Mouse (Mus musculus) embryo, embryonic 9.5 days (tissue): ENCODE measurements at regions not wholly inside any gene's neighbourhood (a gene's known extent, or its start where the extent isn't known, plus 50 kb on each side); places are given as distances from the start of the nearest gene placed in this dataset.

Experiments
- DNase-seq: peaks from one replicate; pipeline ENCODE4 v3.0.0-alpha.2; 2017; ENCODE audit errors: extremely low spot score

GRCm38 (mm10) chr1:81746013-81746412 lies 486.9 kb upstream of the Gm9747 start:
- no peak for DNase-seq

GRCm38 (mm10) chr1:81747025-81747424 lies 485.9 kb upstream of the Gm9747 start:
- DNase-seq, result no peak

GRCm38 (mm10) chr1:81754067-81754466 lies 478.8 kb upstream of the Gm9747 start:
- no peak for DNase-seq

- DNase-seq, result no peak
These were observed 477.6 kb upstream of the Gm9747 start for GRCm38 (mm10) chr1:81755281-81755680.

- no peak for DNase-seq
These were observed 477.2 kb upstream of the Gm9747 start for GRCm38 (mm10) chr1:81755694-81756093.

GRCm38 (mm10) chr1:81759919-81760318 lies 473.0 kb upstream of the Gm9747 start:
- no peak for DNase-seq

- DNase-seq, result no peak
These were observed 461.2 kb upstream of the Gm9747 start for GRCm38 (mm10) chr1:81771704-81772103.

- DNase-seq, result no peak
These were observed 452.3 kb upstream of the Gm9747 start for GRCm38 (mm10) chr1:81780583-81780982.

- DNase-seq, result no peak
These were observed 448.6 kb upstream of the Gm9747 start for GRCm38 (mm10) chr1:81784305-81784704.

- no peak for DNase-seq
These were observed 438.1 kb upstream of the Gm9747 start for GRCm38 (mm10) chr1:81794771-81795170.

- DNase-seq, result no peak
These were observed 437.5 kb upstream of the Gm9747 start for GRCm38 (mm10) chr1:81795399-81795798.

GRCm38 (mm10) chr1:81811591-81811990 lies 421.3 kb upstream of the Gm9747 start:
- DNase-seq, result no peak

GRCm38 (mm10) chr1:81818884-81819283 lies 414.0 kb upstream of the Gm9747 start:
- DNase-seq, result no peak

GRCm38 (mm10) chr1:81841966-81842365 lies 390.9 kb upstream of the Gm9747 start:
- no peak for DNase-seq

GRCm38 (mm10) chr1:81850462-81851144 lies 382.3 kb upstream of the Gm9747 start:
- no peak for DNase-seq

- DNase-seq, result no peak
These were observed 373.4 kb upstream of the Gm9747 start for GRCm38 (mm10) chr1:81859464-81859863.

- no peak for DNase-seq
These were observed 368.3 kb upstream of the Gm9747 start for GRCm38 (mm10) chr1:81864571-81864970.

- no peak for DNase-seq
These were observed 345.9 kb upstream of the Gm9747 start for GRCm38 (mm10) chr1:81886940-81887531.

- no peak for DNase-seq
These were observed 335.7 kb upstream of the Gm9747 start for GRCm38 (mm10) chr1:81897241-81897640.

GRCm38 (mm10) chr1:81900843-81901242 lies 332.1 kb upstream of the Gm9747 start:
- DNase-seq, result no peak

- DNase-seq, result no peak
These were observed 328.9 kb upstream of the Gm9747 start for GRCm38 (mm10) chr1:81904056-81904455.

- DNase-seq, result no peak
These were observed 320.3 kb upstream of the Gm9747 start for GRCm38 (mm10) chr1:81912607-81913006.

- DNase-seq, result no peak
These were observed 319.3 kb upstream of the Gm9747 start for GRCm38 (mm10) chr1:81913561-81913964.

- DNase-seq, result no peak
These were observed 316.1 kb upstream of the Gm9747 start for GRCm38 (mm10) chr1:81916840-81917239.
